Mouse (Mus musculus) MEL (cell line): ENCODE measurements at regions not wholly inside any gene's neighbourhood (a gene's known extent, or its start where the extent isn't known, plus 50 kb on each side); places are given as distances from the start of the nearest gene placed in this dataset.

ENCODE experiments used
- BHLHE40 ChIP-seq: IDR thresholded peaks from 2 replicates; pipeline ENCODE4 v1.6.1; 2012; ENCODE audit warnings: low read depth, mild to moderate bottlenecking, inconsistent platforms, low read length, improper control_type of control experiment, borderline replicate concordance
- EP300 ChIP-seq, 2 experiments: IDR thresholded peaks; 2 replicates each; pipeline ENCODE4 v1.6.1; 2011; ENCODE audit warnings: improper control_type of control experiment in 2 of 2, low read length in 2 of 2, low read depth in 1 of 2, mild to moderate bottlenecking in 1 of 2
- ETS1 ChIP-seq: IDR thresholded peaks from 2 replicates; pipeline ENCODE4 v1.6.1; 2012; ENCODE audit warnings: low read depth, mild to moderate bottlenecking, inconsistent platforms, low read length, improper control_type of control experiment, moderate library complexity
- GABPA ChIP-seq: IDR thresholded peaks from 2 replicates; pipeline ENCODE4 v1.6.1; 2012; ENCODE audit warnings: low read depth, mild to moderate bottlenecking, inconsistent platforms, low read length, improper control_type of control experiment, moderate library complexity
- GATA1 ChIP-seq: IDR thresholded peaks from 2 replicates; pipeline ENCODE4 v1.6.1; 2011; ENCODE audit warnings: low read depth, low read length, improper control_type of control experiment
- POLR2A ChIP-seq, 2 experiments: IDR thresholded peaks; 2 replicates each; pipeline ENCODE4 v1.6.1; 2011 to 2012; ENCODE audit warnings: low read length in 2 of 2, mild to moderate bottlenecking in 2 of 2, control low read depth in 1 of 2, improper control_type of control experiment in 1 of 2, low read depth in 1 of 2, moderate library complexity in 1 of 2; ENCODE audit not compliant: control insufficient read depth in 1 of 2, insufficient read depth in 1 of 2, poor library complexity in 1 of 2
- TBP ChIP-seq: IDR thresholded peaks from 2 replicates; pipeline ENCODE4 v1.8.0; 2011; ENCODE audit warnings: low read depth, low read length, improper control_type of control experiment
- USF1 ChIP-seq: IDR thresholded peaks from 2 replicates; pipeline ENCODE4 v1.6.1; 2014; ENCODE audit warnings: low read depth, mild to moderate bottlenecking, inconsistent platforms, low read length, improper control_type of control experiment, moderate library complexity
- ZC3H11A ChIP-seq: IDR thresholded peaks from 2 replicates; pipeline ENCODE4 v1.6.1; 2012; ENCODE audit warnings: low read depth, mild to moderate bottlenecking, inconsistent platforms, low read length, improper control_type of control experiment

GRCm38 (mm10) chr13:111992075-111992847, 183.5 kb upstream of the Map3k1 start:
- TF ChIP-seq POLR2A (IDR thresholded peaks at IDR 0.05; ENCODE audit: control insufficient read depth in 1 of 2, insufficient read depth in 1 of 2, low read depth in 1 of 2, low read length in 2 of 2, poor library complexity in 1 of 2) (no peak), EP300 (IDR thresholded peaks at IDR 0.05; ENCODE audit: low read depth in 1 of 2, low read length in 2 of 2) (no peak), TBP (no peak), BHLHE40 (no peak), ZC3H11A (no peak), GATA1 (no peak), USF1 (no peak), ETS1 (no peak), GABPA (no peak)
